Mouse (Mus musculus): ENCODE results near the gene Fam166b.

The Fam166b gene

GRCm38 (mm10) chr4:43432832-43433231, 3.9 kb upstream of the Fam166b start:
- in situ Hi-C loops (cut with MboI, MseI), result loop anchor here (25.0 kb wide), 2 partner anchors 421 to 1721 kb away; partner anchors contain the start of genes Dctn3 (in 1 of the 2), Fancg (in 1 of the 2), Rpp25l (in 1 of the 2) and Vcp (in 1 of the 2)

- in situ Hi-C loops (cut with MboI, MseI), result loop anchor here (25.0 kb wide), 2 partner anchors 419 to 1719 kb away; partner anchors contain the start of genes Dctn3 (in 1 of the 2), Fancg (in 1 of the 2), Rpp25l (in 1 of the 2) and Vcp (in 1 of the 2)
These were observed 2.8 kb upstream of the Fam166b start for GRCm38 (mm10) chr4:43431690-43432089.

GRCm38 (mm10) chr4:43428180-43428861, 613 bp downstream of the Fam166b start:
- in situ Hi-C loops (cut with MboI, MseI), result loop anchor here (10.0 to 25.0 kb wide), 3 partner anchors 364 to 1716 kb away; partner anchors contain the start of genes Dctn3 (in 1 of the 2), Fancg (in 1 of the 2), Rpp25l (in 1 of the 2) and Vcp (in 1 of the 2)

- in situ Hi-C loops (cut with MboI, MseI), result loop anchor here (10.0 to 25.0 kb wide), 3 partner anchors 363 to 1715 kb away; partner anchors contain the start of genes Dctn3 (in 1 of the 2), Fancg (in 1 of the 2), Rpp25l (in 1 of the 2) and Vcp (in 1 of the 2)
These were observed 1.3 kb downstream of the Fam166b start for GRCm38 (mm10) chr4:43427501-43428179.

- in situ Hi-C loops (cut with MboI, MseI), result loop anchor here (10.0 to 25.0 kb wide), 3 partner anchors 362 to 1714 kb away; partner anchors contain the start of genes Dctn3 (in 1 of the 2), Fancg (in 1 of the 2), Rpp25l (in 1 of the 2) and Vcp (in 1 of the 2)
These were observed 2.4 kb downstream of the Fam166b start for GRCm38 (mm10) chr4:43426487-43426886.

- in situ Hi-C loops (cut with MboI, MseI), result loop anchor here (10.0 to 25.0 kb wide), 3 partner anchors 361 to 1714 kb away; partner anchors contain the start of genes Dctn3 (in 1 of the 2), Fancg (in 1 of the 2), Rpp25l (in 1 of the 2) and Vcp (in 1 of the 2)
These were observed 3.1 kb downstream of the Fam166b start for GRCm38 (mm10) chr4:43425648-43426380.

GRCm38 (mm10) chr4:43425197-43425596, 3.7 kb downstream of the Fam166b start:
- in situ Hi-C loops (cut with MboI, MseI), result loop anchor here (10.0 to 25.0 kb wide), 3 partner anchors 360 to 1713 kb away; partner anchors contain the start of genes Dctn3 (in 1 of the 2), Fancg (in 1 of the 2), Rpp25l (in 1 of the 2) and Vcp (in 1 of the 2)

- in situ Hi-C loops (cut with MboI, MseI), result loop anchor here (5.0 to 10.0 kb wide), 3 partner anchors 162 to 367 kb away; partner anchors contain the start of gene Unc13b (in 1 of the 2)
These were observed 4.9 kb downstream of the Fam166b start for GRCm38 (mm10) chr4:43424072-43424471.

GRCm38 (mm10) chr4:43423267-43423934, 5.5 kb downstream of the Fam166b start:
- in situ Hi-C loops (cut with MboI, MseI), result loop anchor here (5.0 to 10.0 kb wide), 3 partner anchors 161 to 366 kb away; partner anchors contain the start of gene Unc13b (in 1 of the 2)

- in situ Hi-C loops (cut with MboI, MseI), result loop anchor here (5.0 to 10.0 kb wide), 3 partner anchors 159 to 364 kb away; partner anchors contain the start of gene Unc13b (in 1 of the 2)
These were observed 7.2 kb downstream of the Fam166b start for GRCm38 (mm10) chr4:43421632-43422240.

- in situ Hi-C loops (cut with MboI, MseI), result loop anchor here (5.0 to 10.0 kb wide), 3 partner anchors 158 to 363 kb away; partner anchors contain the start of gene Unc13b (in 1 of the 2)
These were observed 8.6 kb downstream of the Fam166b start for GRCm38 (mm10) chr4:43420305-43420704.

GRCm38 (mm10) chr4:43419801-43420281, 9.1 kb downstream of the Fam166b start:
- in situ Hi-C loops (cut with MboI, MseI), result loop anchor here (5.0 to 10.0 kb wide), 3 partner anchors 158 to 363 kb away; partner anchors contain the start of gene Unc13b (in 1 of the 2)

GRCm38 (mm10) chr4:43418973-43419656, 9.8 kb downstream of the Fam166b start:
- in situ Hi-C loops (cut with MboI, MseI), result no loop called here

- in situ Hi-C loops (cut with MboI, MseI), result no loop called here
These were observed 10.5 kb downstream of the Fam166b start for GRCm38 (mm10) chr4:43418450-43418849.

- in situ Hi-C loops (cut with MboI, MseI), result no loop called here
These were observed 11.5 kb downstream of the Fam166b start for GRCm38 (mm10) chr4:43417269-43418062.

GRCm38 (mm10) chr4:43416071-43416490, 12.9 kb downstream of the Fam166b start:
- in situ Hi-C loops (cut with MboI, MseI), result no loop called here

GRCm38 (mm10) chr4:43415221-43416070, 13.5 kb downstream of the Fam166b start:
- in situ Hi-C loops (cut with MboI, MseI), result no loop called here
